Mouse (Mus musculus) cerebellum, postnatal 10 days (tissue): ENCODE results near the gene Hoxd1.

ENCODE experiments used
- DNase-seq, 2 experiments: peaks; one replicate each; pipeline ENCODE4 v3.0.0; 2021; ENCODE audit warnings: mixed read lengths in 2 of 2

Gene Hoxd1

GRCm38 (mm10) chr2:74749337-74750121 lies 13.3 kb upstream of the Hoxd1 start:
- peak; percentile 53 to 54 for DNase-seq

- DNase-seq = peak in 1 of 2 experiments; percentile 4
These were observed 12.0 kb upstream of the Hoxd1 start for GRCm38 (mm10) chr2:74750731-74751250.

GRCm38 (mm10) chr2:74751861-74752260 lies 10.9 kb upstream of the Hoxd1 start:
- peak in 1 of 2 experiments; percentile 2 for DNase-seq

- peak in 1 of 2 experiments; percentile 4 for DNase-seq
These were observed 10.2 kb upstream of the Hoxd1 start for GRCm38 (mm10) chr2:74752431-74753174.

- no peak for DNase-seq
These were observed 9.6 kb upstream of the Hoxd1 start for GRCm38 (mm10) chr2:74753175-74753523.

GRCm38 (mm10) chr2:74753711-74754110 lies 9.1 kb upstream of the Hoxd1 start:
- DNase-seq = no peak

- no peak for DNase-seq
These were observed 2.6 kb upstream of the Hoxd1 start for GRCm38 (mm10) chr2:74760146-74760545.

- DNase-seq = no peak
These were observed 839 bp upstream of the Hoxd1 start for GRCm38 (mm10) chr2:74761941-74762340.

- DNase-seq = no peak
These were observed 510 bp downstream of the Hoxd1 start for GRCm38 (mm10) chr2:74763245-74763735.

- DNase-seq = no peak
These were observed 1.2 kb downstream of the Hoxd1 start for GRCm38 (mm10) chr2:74763976-74764375.

GRCm38 (mm10) chr2:74774359-74774758 lies 11.6 kb downstream of the Hoxd1 start:
- no peak for DNase-seq

- DNase-seq = peak in 1 of 2 experiments; percentile 13
These were observed 14.9 kb downstream of the Hoxd1 start for GRCm38 (mm10) chr2:74777536-74778275.

GRCm38 (mm10) chr2:74781386-74781785 lies 18.6 kb downstream of the Hoxd1 start:
- no peak for DNase-seq

- peak; percentile 6 to 11 for DNase-seq
These were observed 32.8 kb downstream of the Hoxd1 start for GRCm38 (mm10) chr2:74795531-74795930.

- DNase-seq = no peak
These were observed 45.7 kb downstream of the Hoxd1 start for GRCm38 (mm10) chr2:74808431-74808830.
